Mouse (Mus musculus) C2C12 (cell line): ENCODE measurements around the gene Lmna.

ENCODE experiments used
- CEBPB ChIP-seq: IDR thresholded peaks from one replicate; pipeline ENCODE4 v1.6.1; 2011; ENCODE audit warnings: low read depth, mild to moderate bottlenecking, control low read depth, moderate library complexity
- CTCF ChIP-seq: IDR thresholded peaks from one replicate; pipeline ENCODE4 v1.5.1; 2011; ENCODE audit not compliant: control insufficient read depth, insufficient read depth, insufficient read length
- MAX ChIP-seq: IDR thresholded peaks from one replicate; pipeline ENCODE4 v1.6.1; 2011; ENCODE audit warnings: mild to moderate bottlenecking, control low read depth
- MYOD1 ChIP-seq: IDR thresholded peaks from one replicate; pipeline ENCODE4 v1.6.1; 2011; ENCODE audit warnings: low read depth; ENCODE audit not compliant: control insufficient read depth, insufficient read length
- MYOG ChIP-seq: IDR thresholded peaks from one replicate; pipeline ENCODE4 v1.6.1; 2011; ENCODE audit not compliant: control insufficient read depth, insufficient read length; ENCODE audit errors: extremely low read depth
- USF1 ChIP-seq: IDR thresholded peaks from one replicate; pipeline ENCODE4 v1.6.1; 2011; ENCODE audit warnings: low read depth, mild to moderate bottlenecking, control low read depth, moderate library complexity

DNA sequence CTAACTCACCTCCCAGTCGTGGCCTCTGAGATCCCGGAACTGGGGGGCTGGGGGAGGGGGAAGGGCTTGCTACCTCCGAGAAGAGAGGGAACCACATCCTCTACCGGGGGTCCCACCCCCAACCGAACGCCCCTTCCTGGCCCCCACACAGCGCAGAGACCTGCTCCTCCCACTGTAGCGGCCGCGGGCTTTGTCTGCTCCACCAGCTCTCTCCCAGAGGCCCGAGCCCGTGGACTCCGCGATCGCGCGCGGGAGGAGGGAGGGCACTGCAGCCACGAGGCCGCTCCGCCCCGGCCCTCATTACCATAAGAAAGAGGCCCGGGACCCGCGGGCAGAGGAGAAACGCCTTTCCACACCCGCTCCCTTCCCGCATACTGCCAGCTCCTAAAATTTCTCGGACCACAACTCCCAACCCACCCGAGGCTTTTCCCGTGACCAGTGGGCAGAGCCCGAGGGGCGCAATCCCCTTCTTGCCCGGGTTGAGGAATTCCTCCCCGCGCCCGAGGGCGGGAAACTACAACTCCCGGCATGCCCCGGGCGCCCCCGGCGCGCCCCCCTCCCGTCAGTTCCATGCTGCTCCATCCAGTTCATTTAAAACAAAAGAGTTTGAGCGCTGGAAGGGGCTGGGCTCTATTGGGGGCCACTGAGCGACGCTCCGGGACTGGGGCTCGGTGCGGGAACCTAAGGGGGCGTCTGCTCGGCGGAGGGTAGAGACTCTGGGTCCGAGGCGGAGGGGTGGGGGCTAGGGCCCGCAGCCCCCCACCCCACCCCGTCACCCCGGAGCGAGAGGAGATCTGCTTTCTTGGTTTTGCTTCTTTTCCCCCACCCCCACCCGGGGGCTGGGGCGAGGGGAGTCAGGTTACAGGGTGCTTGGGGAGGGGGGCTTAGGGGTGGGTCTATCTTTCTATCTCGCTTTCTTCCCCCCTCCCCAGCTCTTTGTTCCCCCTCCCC, 21.9 kb upstream of the Lmna start:
- no peak for TF ChIP-seq CTCF
- TF ChIP-seq MYOG, result no peak
- TF ChIP-seq MAX, result no peak
- no peak for TF ChIP-seq MYOD1
- no peak for TF ChIP-seq USF1
- TF ChIP-seq CEBPB, result no peak
